9 mouse cellular contexts compared by ENCODE assay signal in genomic region chr13:35087246-35088040, GRCm38 (mm10).
DNase-seq lines count a peak whose midpoint lies in the region; ATAC-seq and TF ChIP-seq lines count a peak whose summit lies in the region.
"Had no signal": no experiment of that assay in that cellular context is flagged by ENCODE, and none has a peak within 500 bp of the region (broad histone marks: within the 10 kb centered on the region; RNA-seq: fewer than 3 reads in every experiment).

No protein-coding gene starts in this region.

- H3K9me3 ChIP-seq in forebrain, postnatal 0 days (ENCODE audit: low read length) = no peaks in the 10 kb centered on the region
- H3K9me3 ChIP-seq in forebrain, embryonic 12.5 days = no peaks in the 10 kb centered on the region
- no peaks in the 10 kb centered on the region for H3K9me3 ChIP-seq in MEL (replicated peaks; ENCODE audit: insufficient read depth, low read length)
- no peaks in the 10 kb centered on the region for H3K9me3 ChIP-seq in liver, embryonic 11.5 days (ENCODE audit: control insufficient read depth, low read length)

- no peak overlapping the region for H3K9ac ChIP-seq in forebrain, postnatal 0 days
- no peak overlapping the region for H3K9ac ChIP-seq in forebrain, embryonic 12.5 days
- H3K9ac ChIP-seq in MEL (ENCODE audit: control insufficient read depth, low read depth, low read length, poor library complexity, severe bottlenecking) = no peak overlapping the region
- H3K9ac ChIP-seq in liver, embryonic 11.5 days (ENCODE audit: low read depth, low read length) = no peak overlapping the region

- TF ChIP-seq EP300 in MEL (IDR thresholded peaks at IDR 0.05; ENCODE audit: low read depth in 1 of 2, low read length in 2 of 2) = no peak

- no peak overlapping the region for H3K27ac ChIP-seq in forebrain, postnatal 0 days (ENCODE audit: low read depth, low read length)
- no peak overlapping the region for H3K27ac ChIP-seq in forebrain, embryonic 12.5 days
- no peak overlapping the region for H3K27ac ChIP-seq in MEL (ENCODE audit: control insufficient read depth, low read depth, low read length)
- H3K27ac ChIP-seq in liver, embryonic 11.5 days (ENCODE audit: low read depth, low read length) = no peak overlapping the region
- H3K27ac ChIP-seq: macrophage had no signal

- no peak for TF ChIP-seq POLR2A in MEL (IDR thresholded peaks at IDR 0.05; ENCODE audit: control insufficient read depth in 1 of 2, insufficient read depth in 1 of 2, low read depth in 1 of 2, low read length in 2 of 2, poor library complexity in 1 of 2)

- peak; percentile 60 for DNase-seq in forebrain, postnatal 0 days
- DNase-seq in MEL (ENCODE audit: low read depth, low spot score) = peak; percentile 34
- peak; percentile 94 to 95 for DNase-seq in cerebellum, postnatal 10 days
- peak; percentile 74 to 75 for DNase-seq in kidney, postnatal 25 days
- peak; percentile 16 for DNase-seq in lung, postnatal 36 days
- DNase-seq in liver, embryonic 11.5 days (ENCODE audit: low spot score) = no peak
- DNase-seq in urinary bladder, postnatal 10 days (ENCODE audit: low spot score) = no peak

- no peak overlapping the region for H3K4me3 ChIP-seq in forebrain, postnatal 0 days (ENCODE audit: low read depth, low read length)
- H3K4me3 ChIP-seq in forebrain, embryonic 12.5 days (replicated peaks) = no peak overlapping the region
- H3K4me3 ChIP-seq in MEL (ENCODE audit: control insufficient read depth in 1 of 2, insufficient read depth in 1 of 2, low read depth in 2 of 2, low read length in 2 of 2) = no peak overlapping the region
- no peak overlapping the region for H3K4me3 ChIP-seq in liver, embryonic 11.5 days (ENCODE audit: low read depth, low read length)

- 52% methylated on average over 6 of the region's 6 CpGs for WGBS in forebrain, postnatal 0 days
- WGBS in forebrain, embryonic 12.5 days = 80% methylated on average over 6 of the region's 6 CpGs
- WGBS in liver, embryonic 11.5 days = 74% methylated on average over 6 of the region's 6 CpGs

- peak; percentile 77 for ATAC-seq in forebrain, postnatal 0 days
- ATAC-seq in forebrain, embryonic 12.5 days (ENCODE audit: low FRiP score) = no peak
- no peak for ATAC-seq in liver, embryonic 11.5 days (replicated peaks; ENCODE audit: low FRiP score)

- H3K4me2 ChIP-seq in forebrain, postnatal 0 days (ENCODE audit: low read depth) = no peak overlapping the region
- H3K4me2 ChIP-seq in forebrain, embryonic 12.5 days = no peak overlapping the region
- H3K4me2 ChIP-seq in liver, embryonic 11.5 days = no peak overlapping the region

- no peaks in the 10 kb centered on the region for H3K4me1 ChIP-seq in forebrain, postnatal 0 days (ENCODE audit: insufficient read depth)
- H3K4me1 ChIP-seq in forebrain, embryonic 12.5 days = no peaks in the 10 kb centered on the region
- H3K4me1 ChIP-seq in MEL (ENCODE audit: control insufficient read depth in 1 of 2, insufficient read depth in 2 of 2, low read length in 2 of 2) = no peaks in the 10 kb centered on the region
- H3K4me1 ChIP-seq in liver, embryonic 11.5 days (replicated peaks; ENCODE audit: control insufficient read depth, insufficient read depth, low read length) = no peaks in the 10 kb centered on the region

- no peaks in the 10 kb centered on the region for H3K27me3 ChIP-seq in forebrain, postnatal 0 days (ENCODE audit: insufficient read depth, low read length)
- no peaks in the 10 kb centered on the region for H3K27me3 ChIP-seq in forebrain, embryonic 12.5 days
- H3K27me3 ChIP-seq in MEL (ENCODE audit: control insufficient read depth in 1 of 2, insufficient read depth in 2 of 2, low read length in 2 of 2) = no peaks in the 10 kb centered on the region
- H3K27me3 ChIP-seq in liver, embryonic 11.5 days (replicated peaks; ENCODE audit: control insufficient read depth, insufficient read depth, low read length) = no peaks in the 10 kb centered on the region

- no peaks in the 10 kb centered on the region for H3K36me3 ChIP-seq in forebrain, postnatal 0 days (ENCODE audit: insufficient read depth)
- no peaks in the 10 kb centered on the region for H3K36me3 ChIP-seq in forebrain, embryonic 12.5 days (replicated peaks)
- H3K36me3 ChIP-seq in MEL (ENCODE audit: control insufficient read depth in 1 of 2, insufficient read depth in 2 of 2, low read length in 2 of 2) = no peaks in the 10 kb centered on the region
- H3K36me3 ChIP-seq in liver, embryonic 11.5 days (ENCODE audit: control insufficient read depth, insufficient read depth, low read length) = no peaks in the 10 kb centered on the region

- no peak for TF ChIP-seq CTCF in forebrain, postnatal 0 days (IDR thresholded peaks at IDR 0.05; ENCODE audit: low read depth)
- no peak for TF ChIP-seq CTCF in MEL (IDR thresholded peaks at IDR 0.05 in 2 of 3, conservative IDR thresholded peaks at IDR 0.05 in 1 of 3; ENCODE audit: control insufficient read depth in 1 of 3, insufficient read depth in 1 of 3, low read depth in 2 of 3, low read length in 3 of 3, poor library complexity in 1 of 3, severe bottlenecking in 1 of 3)

- no peaks in the 10 kb centered on the region for H3K79me2 ChIP-seq in MEL (ENCODE audit: control insufficient read depth, insufficient read depth, low read length, poor library complexity)

- no peak for TF ChIP-seq RAD21 in MEL (IDR thresholded peaks at IDR 0.05; ENCODE audit: low read depth, low read length)

TF ChIP-seq in MEL, 35 proteins besides CTCF, POLR2A, EP300 and RAD21:
- TF ChIP-seq TAL1 (IDR thresholded peaks at IDR 0.05; ENCODE audit: low read length) (no peak), MAFK (IDR thresholded peaks at IDR 0.05; ENCODE audit: borderline replicate concordance, low read depth, low read length) (peak; percentile 87)

Comparison
In these comparisons a context has a peak if more than half of its experiments do, and no peak if none do; other contexts are left out.
1. DNase-seq: peak in forebrain, postnatal 0 days (single experiment), MEL (single experiment), cerebellum, postnatal 10 days (2 of 2), kidney, postnatal 25 days (2 of 2) and lung, postnatal 36 days (single experiment); none in liver, embryonic 11.5 days (single experiment) and urinary bladder, postnatal 10 days (single experiment).